9 mouse cellular contexts compared by ENCODE assay signal in genomic region chr9:72183925-72184324, GRCm38 (mm10).
DNase-seq lines count a peak whose midpoint lies in the region; ATAC-seq and TF ChIP-seq lines count a peak whose summit lies in the region.
"Had no signal": no experiment of that assay in that cellular context is flagged by ENCODE, and none has a peak within 500 bp of the region (broad histone marks: within the 10 kb centered on the region; RNA-seq: fewer than 3 reads in every experiment).

No protein-coding gene starts in this region.

- TF ChIP-seq CTCF in heart, postnatal 0 days (IDR thresholded peaks at IDR 0.05; ENCODE audit: low read depth), result no peak

- no peaks in the 10 kb centered on the region for H3K27me3 ChIP-seq in heart, postnatal 0 days (ENCODE audit: control insufficient read depth, insufficient read depth, low read length)
- no peaks in the 10 kb centered on the region for H3K27me3 ChIP-seq in intestine, embryonic 15.5 days (replicated peaks)
- H3K27me3 ChIP-seq: heart, embryonic 13.5 days had no signal

- H3K4me1 ChIP-seq in heart, postnatal 0 days (ENCODE audit: control insufficient read depth, insufficient read depth), result 0 out of 2 replicates have a peak, but pooled peaks cover 10% of the 10 kb centered on the region
- H3K4me1 ChIP-seq in intestine, embryonic 15.5 days (replicated peaks), result no peaks in the 10 kb centered on the region
- H3K4me1 ChIP-seq: heart, embryonic 13.5 days had no signal

- no peak overlapping the region for H3K4me3 ChIP-seq in heart, postnatal 0 days (ENCODE audit: low read depth, low read length)
- no peak overlapping the region for H3K4me3 ChIP-seq in intestine, embryonic 15.5 days (replicated peaks)
- H3K4me3 ChIP-seq: heart, embryonic 13.5 days had no signal

- no peak overlapping the region for H3K4me2 ChIP-seq in heart, postnatal 0 days (ENCODE audit: low read depth, low read length)
- H3K4me2 ChIP-seq in intestine, embryonic 15.5 days (replicated peaks), result no peak overlapping the region
- H3K4me2 ChIP-seq: heart, embryonic 13.5 days had no signal

- DNase-seq in layer of hippocampus, adult 9-11 months, result peak; percentile 21
- no peak for DNase-seq in layer of hippocampus, adult 9-10 months (ENCODE audit: low spot score)
- DNase-seq in adrenal gland, adult 8-10 months, result peak; percentile 64
- DNase-seq in cerebellum, adult 9-10 months, result peak; percentile 92
- no peak for DNase-seq in heart, postnatal 0 days (ENCODE audit: low spot score)
- DNase-seq in thymus, postnatal 36 days, result no peak
- no peak for DNase-seq in thymus, postnatal 14 days

- no peak overlapping the region for H3K27ac ChIP-seq in heart, postnatal 0 days (ENCODE audit: low read depth)
- H3K27ac ChIP-seq in intestine, embryonic 15.5 days, result no peak overlapping the region
- H3K27ac ChIP-seq: heart, embryonic 13.5 days had no signal

- whole genome bisulfite sequencing in heart, postnatal 0 days, result 60% methylated on average over 10 of the region's 10 CpGs
- WGBS in intestine, embryonic 15.5 days, result 77% methylated on average over 10 of the region's 10 CpGs

- no peak for TF ChIP-seq EP300 in heart, postnatal 0 days (IDR thresholded peaks at IDR 0.05; ENCODE audit: low read depth)

- H3K36me3 ChIP-seq in heart, postnatal 0 days (replicated peaks; ENCODE audit: control insufficient read depth, insufficient read depth, low read length), result no peaks in the 10 kb centered on the region
- H3K36me3 ChIP-seq in intestine, embryonic 15.5 days, result no peaks in the 10 kb centered on the region
- H3K36me3 ChIP-seq: heart, embryonic 13.5 days had no signal

- peak; percentile 39; the same call in 1 of the 2 replicates for ATAC-seq in heart, postnatal 0 days (ENCODE audit: insufficient read depth, low read depth)
- no peak for ATAC-seq in intestine, embryonic 15.5 days

- H3K9ac ChIP-seq in heart, postnatal 0 days (replicated peaks; ENCODE audit: low read depth, low read length), result no peak overlapping the region
- no peak overlapping the region for H3K9ac ChIP-seq in intestine, embryonic 15.5 days
- H3K9ac ChIP-seq: heart, embryonic 13.5 days had no signal

- 0 out of 2 replicates have a peak, but pooled peaks cover 1% of the 10 kb centered on the region for H3K9me3 ChIP-seq in heart, postnatal 0 days (replicated peaks; ENCODE audit: control insufficient read depth, low read length)
- no peaks in the 10 kb centered on the region for H3K9me3 ChIP-seq in intestine, embryonic 15.5 days
- H3K9me3 ChIP-seq: heart, embryonic 13.5 days had no signal

Comparison
In these comparisons a context has a peak if more than half of its experiments do, and no peak if none do; other contexts are left out.
1. DNase-seq: peak in layer of hippocampus, adult 9-11 months (single experiment), adrenal gland, adult 8-10 months (single experiment) and cerebellum, adult 9-10 months (single experiment); none in layer of hippocampus, adult 9-10 months (single experiment), heart, postnatal 0 days (single experiment), thymus, postnatal 36 days (0 of 2) and thymus, postnatal 14 days (single experiment).